Comparison of ENCODE assay signal across 15 mouse cellular contexts in the genomic region with DNA sequence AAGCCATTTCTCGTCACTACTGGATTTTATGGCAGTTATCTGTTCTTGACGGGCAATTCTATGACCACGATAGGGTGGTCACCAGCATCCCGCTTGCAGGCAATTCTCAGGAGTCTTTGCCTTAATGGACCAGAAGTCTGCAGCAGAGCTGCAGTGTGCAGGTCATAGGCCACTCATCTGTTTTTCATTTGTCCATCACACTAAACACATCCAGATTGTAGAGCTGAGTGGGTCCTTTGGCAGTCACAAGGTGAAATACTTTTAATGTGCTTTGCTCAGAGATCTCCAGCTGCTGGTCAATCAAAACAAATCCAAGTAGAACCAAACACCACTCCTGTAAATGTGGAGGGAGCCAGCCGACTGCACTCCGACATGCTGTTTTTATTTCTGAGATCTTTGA.
A peak's percentile ranks its signal among the peaks of the same experiment; 100 is the strongest.
DNase-seq lines count a peak whose midpoint lies in the region; ATAC-seq lines count a peak whose summit lies in the region.
"Had no signal": no experiment of that assay in that cellular context is flagged by ENCODE, and none has a peak within 500 bp of the region (broad histone marks: within the 10 kb centered on the region; RNA-seq: fewer than 3 reads in every experiment).

No protein-coding gene starts in this region.

- H3K27me3 ChIP-seq in hindbrain, embryonic 15.5 days = no peaks in the 10 kb centered on the region
- H3K27me3 ChIP-seq in hindbrain, embryonic 14.5 days (ENCODE audit: control insufficient read depth, insufficient read depth, low read length) = no peaks in the 10 kb centered on the region
- H3K27me3 ChIP-seq: megakaryocyte, embryonic 14.5 days; neural tube, embryonic 13.5 days had no signal

- H3K27ac ChIP-seq in hindbrain, embryonic 15.5 days (replicated peaks) = 0 out of 2 replicates have a peak overlapping the region, but pooled peaks have one; percentile 2
- no peak overlapping the region for H3K27ac ChIP-seq in hindbrain, embryonic 14.5 days
- H3K27ac ChIP-seq: neural tube, embryonic 13.5 days had no signal

- no peaks in the 10 kb centered on the region for H3K4me1 ChIP-seq in hindbrain, embryonic 15.5 days (replicated peaks)
- no peaks in the 10 kb centered on the region for H3K4me1 ChIP-seq in hindbrain, embryonic 14.5 days (replicated peaks; ENCODE audit: control insufficient read depth, insufficient read depth, low read length)
- H3K4me1 ChIP-seq: megakaryocyte, embryonic 14.5 days; neural tube, embryonic 13.5 days had no signal

- no peak overlapping the region for H3K4me2 ChIP-seq in hindbrain, embryonic 15.5 days
- H3K4me2 ChIP-seq in hindbrain, embryonic 14.5 days (replicated peaks) = no peak overlapping the region
- H3K4me2 ChIP-seq: lung, embryonic 14.5 days; neural tube, embryonic 13.5 days had no signal

- no peak overlapping the region for H3K9ac ChIP-seq in hindbrain, embryonic 15.5 days
- H3K9ac ChIP-seq in hindbrain, embryonic 14.5 days = no peak overlapping the region
- H3K9ac ChIP-seq: lung, embryonic 14.5 days; neural tube, embryonic 13.5 days had no signal

- no peak for DNase-seq in hindbrain, embryonic 14.5 days (ENCODE audit: low spot score)
- peak; percentile 22 for DNase-seq in embryo, embryonic 11.5 days (ENCODE audit: low read depth, low spot score)
- peak; percentile 88 for DNase-seq in hindlimb bud, embryonic 11.5 days (ENCODE audit: extremely low spot score, low read depth, low spot score)
- DNase-seq in skeletal muscle tissue, adult 2 months (ENCODE audit: low read depth, low spot score) = peak; percentile 25
- DNase-seq in thymus, postnatal 36 days = no peak
- DNase-seq in right cerebral cortex, postnatal 10 days (ENCODE audit: low spot score in 2 of 2) = no peak
- DNase-seq: adrenal gland, postnatal 14 days; heart, adult 18-20 months; kidney, postnatal 25 days; lung, embryonic 14.5 days; retina, postnatal 1 day had no signal

- WGBS in hindbrain, embryonic 15.5 days = 88% methylated on average over 6 of the region's 6 CpGs
- 87% methylated on average over 6 of the region's 6 CpGs for WGBS in hindbrain, embryonic 14.5 days

- H3K36me3 ChIP-seq in hindbrain, embryonic 15.5 days = no peaks in the 10 kb centered on the region
- no peaks in the 10 kb centered on the region for H3K36me3 ChIP-seq in hindbrain, embryonic 14.5 days (replicated peaks; ENCODE audit: control insufficient read depth, insufficient read depth)
- H3K36me3 ChIP-seq: neural tube, embryonic 13.5 days had no signal

- ATAC-seq in hindbrain, embryonic 15.5 days (ENCODE audit: low FRiP score, low read depth) = no peak
- ATAC-seq in hindbrain, embryonic 14.5 days (ENCODE audit: low FRiP score) = no peak
- ATAC-seq: intestine, postnatal 0 days had no signal

- no peaks in the 10 kb centered on the region for H3K9me3 ChIP-seq in hindbrain, embryonic 15.5 days
- no peaks in the 10 kb centered on the region for H3K9me3 ChIP-seq in hindbrain, embryonic 14.5 days (ENCODE audit: control insufficient read depth, low read length)
- H3K9me3 ChIP-seq: neural tube, embryonic 13.5 days had no signal

- H3K4me3 ChIP-seq in hindbrain, embryonic 15.5 days = no peak overlapping the region
- no peak overlapping the region for H3K4me3 ChIP-seq in hindbrain, embryonic 14.5 days (replicated peaks; ENCODE audit: low read length)
- H3K4me3 ChIP-seq: megakaryocyte, embryonic 14.5 days; neural tube, embryonic 13.5 days had no signal

Comparison
In these comparisons a context has a peak if more than half of its experiments do, and no peak if none do; other contexts are left out.
1. DNase-seq: peak in embryo, embryonic 11.5 days (single experiment), hindlimb bud, embryonic 11.5 days (single experiment) and skeletal muscle tissue, adult 2 months (single experiment); none in hindbrain, embryonic 14.5 days (single experiment), thymus, postnatal 36 days (0 of 2) and right cerebral cortex, postnatal 10 days (0 of 2).